In the genomic region with DNA sequence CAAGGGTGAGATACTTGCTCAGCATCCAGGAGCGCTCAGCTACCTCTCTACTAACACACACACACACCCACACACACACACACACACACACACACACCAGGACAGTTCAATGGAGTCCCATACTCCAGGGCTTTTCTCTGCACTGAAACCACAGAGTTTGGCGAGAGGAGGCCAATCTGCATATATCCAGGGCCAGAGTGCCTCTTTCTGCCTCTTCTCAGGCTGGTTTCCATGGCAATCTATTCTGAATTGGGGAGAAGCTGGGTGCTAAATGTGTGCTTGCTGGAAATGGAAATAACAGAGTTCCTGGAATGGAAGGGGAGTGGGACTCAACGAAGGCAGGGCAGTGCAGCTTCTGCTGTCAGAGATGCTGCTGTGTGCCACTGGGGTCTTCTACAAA, we compare ENCODE assay signal across 18 mouse cellular contexts. TPM values are rescaled to one million over a fixed set of nuclear protein-coding genes. Genes with fewer than 3 reads are reported as not detected.
DNase-seq lines count a peak whose midpoint lies in the region; ATAC-seq lines count a peak whose summit lies in the region.
"Had no signal": no experiment of that assay in that cellular context is flagged by ENCODE, and none has a peak within 500 bp of the region (broad histone marks: within the 10 kb centered on the region; RNA-seq: fewer than 3 reads in every experiment).

No protein-coding gene starts in this region.

- DNase-seq in layer of hippocampus, adult 11-12 months (ENCODE audit: low spot score), result peak; percentile 52
- no peak for DNase-seq in layer of hippocampus, postnatal 25 days (ENCODE audit: extremely low spot score in 1 of 2, low spot score in 1 of 2)
- peak; percentile 42 to 46 for DNase-seq in frontal cortex, postnatal 25 days (ENCODE audit: low spot score in 2 of 2)
- peak; percentile 71 to 82 for DNase-seq in left cerebral cortex, postnatal 14 days (ENCODE audit: low spot score in 2 of 2)
- DNase-seq in right cerebral cortex, postnatal 36 days (ENCODE audit: low spot score in 2 of 2), result peak; percentile 60 to 78
- no peak for DNase-seq in testis, postnatal 10 days (ENCODE audit: low spot score)
- no peak for DNase-seq in adrenal gland, postnatal 4 days (ENCODE audit: low spot score in 2 of 2)
- DNase-seq: adrenal gland, postnatal 10 days; cerebellum, adult 9-10 months; heart, postnatal 14 days; kidney, postnatal 14 days; thymus, postnatal 4 days had no signal

- ATAC-seq in CD4-positive, CD25-positive, alpha-beta regulatory T cell, adult 4 months, result no peak

- intact Hi-C loops in left cerebral cortex, postnatal 14 days (cut with DNase I), result loop anchor here (5.0 kb wide), 1 partner anchor 77 kb away; the partner anchor contains the start of gene Kif21b

RNA-seq across cellular contexts. Expression of gene Cacna1s, which starts 3.2 kb away (rescaled TPM):
- total RNA-seq in layer of hippocampus, postnatal 25 days (2021), result under 1 TPM; 0.44 to 0.45 TPM
- 1 to 10 TPM; 1.0 to 1.1 TPM for total RNA-seq in left cerebral cortex, postnatal 14 days (2021)
- 1 to 10 TPM; 3.6 to 6.9 TPM for polyA plus RNA-seq in CD4-positive, CD25-positive, alpha-beta regulatory T cell, adult 4 months (2017; shearing (Covaris generic))
- total RNA-seq in adrenal gland, postnatal 4 days (2021), result 1 to 10 TPM; 6.0 to 9.7 TPM
- total RNA-seq: granulocyte monocyte progenitor cell, adult 5-6 weeks had no signal
- polyA plus RNA-seq: liver, adult 2 months; macrophage had no signal

RNA-seq across cellular contexts. Expression of gene Ascl5, which starts 5.2 kb away (rescaled TPM):
- total RNA-seq in layer of hippocampus, postnatal 25 days (2021), result not detected
- total RNA-seq in left cerebral cortex, postnatal 14 days (2021), result 1 to 10 TPM in 1 of 2 experiments, under 1 TPM in 1; 0.66 to 2.1 TPM
- not detected for polyA plus RNA-seq in CD4-positive, CD25-positive, alpha-beta regulatory T cell, adult 4 months (2017; shearing (Covaris generic))
- total RNA-seq in adrenal gland, postnatal 4 days (2021), result not detected
- total RNA-seq: adrenal gland, postnatal 10 days; granulocyte monocyte progenitor cell, adult 5-6 weeks; heart, postnatal 14 days; liver, adult 2 months had no signal
- polyA plus RNA-seq: liver, adult 2 months; macrophage; neural tube, embryonic 12.5 days had no signal

RNA-seq across cellular contexts. Expression of gene Tmem9, which starts 47.8 kb away (rescaled TPM):
- total RNA-seq in layer of hippocampus, postnatal 25 days (2021), result 10 to 100 TPM; 66.8 to 80.8 TPM
- 10 to 100 TPM; 73.0 to 78.7 TPM for total RNA-seq in left cerebral cortex, postnatal 14 days (2021)
- polyA plus RNA-seq in CD4-positive, CD25-positive, alpha-beta regulatory T cell, adult 4 months (2017; shearing (Covaris generic)), result 10 to 100 TPM; 36.4 to 64.0 TPM
- total RNA-seq in adrenal gland, postnatal 4 days (2021), result 10 to 100 TPM; 68.3 to 69.2 TPM

RNA-seq across cellular contexts. Expression of gene Igfn1, which starts 49.6 kb away (rescaled TPM):
- under 1 TPM; 0.23 to 0.25 TPM for total RNA-seq in layer of hippocampus, postnatal 25 days (2021)
- total RNA-seq in left cerebral cortex, postnatal 14 days (2021), result 1 to 10 TPM; 1.8 to 2.9 TPM
- not detected for polyA plus RNA-seq in CD4-positive, CD25-positive, alpha-beta regulatory T cell, adult 4 months (2017; shearing (Covaris generic))
- total RNA-seq in adrenal gland, postnatal 4 days (2021), result 1 to 10 TPM in 1 of 2 experiments, under 1 TPM in 1; 0.28 to 2.4 TPM
- total RNA-seq: granulocyte monocyte progenitor cell, adult 5-6 weeks; liver, adult 2 months had no signal
- polyA plus RNA-seq: embryonic facial prominence, embryonic 14.5 days; liver, adult 2 months; macrophage; neural tube, embryonic 12.5 days had no signal

Comparison
In these comparisons a context has a peak if more than half of its experiments do, and no peak if none do; other contexts are left out.
1. DNase-seq: peak in layer of hippocampus, adult 11-12 months (single experiment), frontal cortex, postnatal 25 days (2 of 2), left cerebral cortex, postnatal 14 days (2 of 2) and right cerebral cortex, postnatal 36 days (2 of 2); none in layer of hippocampus, postnatal 25 days (0 of 2), testis, postnatal 10 days (single experiment) and adrenal gland, postnatal 4 days (0 of 2).